In the genomic region with DNA sequence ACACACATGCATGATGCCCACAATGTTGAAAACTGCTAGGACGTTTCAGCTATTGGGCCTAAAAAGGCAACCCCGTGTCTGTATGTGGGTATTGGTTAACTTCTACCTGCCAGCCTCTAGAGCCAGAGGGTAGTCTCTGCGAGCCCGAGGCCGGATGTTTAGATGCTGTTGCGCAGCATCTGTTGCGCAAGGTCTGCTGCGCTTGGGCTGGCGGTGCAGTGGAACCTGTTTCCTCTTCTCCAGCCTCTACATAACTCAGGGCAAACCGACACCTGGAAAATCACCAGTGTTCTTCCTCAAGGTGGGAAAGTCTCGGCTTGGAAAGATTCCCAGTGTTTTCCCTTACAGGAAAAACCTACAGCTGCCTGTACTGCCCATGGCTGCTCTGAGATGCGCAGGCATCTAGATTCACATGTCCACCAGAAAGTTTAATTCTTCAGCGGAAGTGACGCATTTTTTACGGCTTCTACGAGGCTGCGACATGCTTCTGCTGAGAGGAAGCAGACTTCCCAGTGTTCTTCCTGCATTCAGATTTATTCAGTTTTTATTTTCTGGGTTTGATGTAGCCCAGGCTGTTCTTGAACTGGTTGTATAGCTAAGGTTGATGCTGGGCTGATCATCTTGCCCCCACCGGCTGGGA, we compare ENCODE assay signal across 10 mouse cellular contexts. TPM values are rescaled to one million over a fixed set of nuclear protein-coding genes. Genes with fewer than 3 reads are reported as not detected.
DNase-seq lines count a peak whose midpoint lies in the region; ATAC-seq and TF ChIP-seq lines count a peak whose summit lies in the region.
"Had no signal": no experiment of that assay in that cellular context is flagged by ENCODE, and none has a peak within 500 bp of the region (broad histone marks: within the 10 kb centered on the region; RNA-seq: fewer than 3 reads in every experiment).

No protein-coding gene starts in this region.

- peak overlapping the region; percentile 19; the same call in 1 of the 2 replicates for H3K4me2 ChIP-seq in liver, embryonic 16.5 days (ENCODE audit: low read depth, low read length)
- H3K4me2 ChIP-seq: midbrain, embryonic 12.5 days had no signal

- peak; percentile 85 for ATAC-seq in inflammation-experienced regulatory T-cells, adult 6 months
- ATAC-seq in liver, embryonic 16.5 days (ENCODE audit: low read depth): peak; percentile 81

- H3K36me3 ChIP-seq in E14TG2a.4 (ENCODE audit: insufficient read depth, low read length): no peaks in the 10 kb centered on the region
- no peaks in the 10 kb centered on the region for H3K36me3 ChIP-seq in liver, embryonic 16.5 days (ENCODE audit: control insufficient read depth, insufficient read depth)
- H3K36me3 ChIP-seq: midbrain, embryonic 12.5 days had no signal

- H3K27me3 ChIP-seq in E14TG2a.4 (ENCODE audit: insufficient read depth, low read length): no peaks in the 10 kb centered on the region
- H3K27me3 ChIP-seq in liver, embryonic 16.5 days (ENCODE audit: control insufficient read depth, insufficient read depth, low read depth, low read length): no peaks in the 10 kb centered on the region
- H3K27me3 ChIP-seq: midbrain, embryonic 12.5 days had no signal

- H3K4me1 ChIP-seq in E14TG2a.4 (replicated peaks; ENCODE audit: low read depth, low read length): peaks cover 26% of the 10 kb centered on the region
- peaks cover 3% of the 10 kb centered on the region; the same call in 1 of the 2 replicates for H3K4me1 ChIP-seq in liver, embryonic 16.5 days (ENCODE audit: control insufficient read depth, low read depth, low read length)
- H3K4me1 ChIP-seq: midbrain, embryonic 12.5 days had no signal

- intact Hi-C loops in gastrocnemius, postnatal 36 days (cut with DNase I): no loop called here

- TF ChIP-seq CTCF in E14TG2a.4 (conservative IDR thresholded peaks at IDR 0.05; ENCODE audit: low read length): no peak

- peak overlapping the region; percentile 83 for H3K27ac ChIP-seq in liver, embryonic 16.5 days (ENCODE audit: low read length)
- H3K27ac ChIP-seq: heart, adult 2 months; midbrain, embryonic 12.5 days had no signal

- DNase-seq in spleen, postnatal 14 days (ENCODE audit: low spot score in 2 of 2): peak; percentile 18 to 35
- DNase-seq in gastrocnemius, postnatal 36 days: no peak
- DNase-seq in adipocyte (ENCODE audit: low spot score) (no peak), MN1 (ENCODE audit: low spot score) (no peak)
- DNase-seq in embryo, embryonic 10.5 days (ENCODE audit: low spot score): no peak

- no peak overlapping the region for H3K9ac ChIP-seq in liver, embryonic 16.5 days (ENCODE audit: low read depth, low read length)
- H3K9ac ChIP-seq: midbrain, embryonic 12.5 days had no signal

- 0 out of 2 replicates have a peak overlapping the region, but pooled peaks have one; percentile 20 for H3K4me3 ChIP-seq in E14TG2a.4 (replicated peaks; ENCODE audit: low read length)
- no peak overlapping the region for H3K4me3 ChIP-seq in liver, embryonic 16.5 days (ENCODE audit: low read depth, low read length)
- H3K4me3 ChIP-seq: heart, adult 2 months; midbrain, embryonic 12.5 days had no signal

- WGBS in liver, embryonic 16.5 days (ENCODE audit: insufficient replicate concordance): 44% methylated on average over 18 of the region's 18 CpGs

- H3K9me3 ChIP-seq in E14TG2a.4 (ENCODE audit: low read length): no peaks in the 10 kb centered on the region
- no peaks in the 10 kb centered on the region for H3K9me3 ChIP-seq in liver, embryonic 16.5 days (replicated peaks; ENCODE audit: control insufficient read depth, low read length)
- H3K9me3 ChIP-seq: midbrain, embryonic 12.5 days had no signal

RNA-seq across cellular contexts. Expression of gene Eef1a1, which starts 44.5 kb away (rescaled TPM):
- polyA plus RNA-seq in inflammation-experienced regulatory T-cells, adult 6 months (2017; shearing (Covaris generic)): over 10,000 TPM in 2 of 3 experiments, 1,000 to 10,000 TPM in 1; 7,660 to 11,983 (median 10,337) TPM
- 1,873 and 1,994 TPM in 2 replicates for polyA plus RNA-seq in liver, embryonic 16.5 days (2015; fragmentation: Nextera tagmentation; extraction: Ambion mirVana)
- 100 to 1,000 TPM; 496 to 538 TPM for total RNA-seq in gastrocnemius, postnatal 36 days (2021)

RNA-seq across cellular contexts. Expression of gene Slc17a5, which starts 54.4 kb away (rescaled TPM):
- 10 to 100 TPM in 2 of 3 experiments, 1 to 10 TPM in 1; 8.2 to 12.0 (median 11.3) TPM for polyA plus RNA-seq in inflammation-experienced regulatory T-cells, adult 6 months (2017; shearing (Covaris generic))
- polyA plus RNA-seq in liver, embryonic 16.5 days (2015; fragmentation: Nextera tagmentation; extraction: Ambion mirVana): 4.8 and 5.8 TPM in 2 replicates
- total RNA-seq in gastrocnemius, postnatal 36 days (2021): 1 to 10 TPM; 2.7 to 4.0 TPM

Comparison
In these comparisons a context has a peak if more than half of its experiments do, and no peak if none do; other contexts are left out.
1. DNase-seq: peak in spleen, postnatal 14 days (2 of 2); none in gastrocnemius, postnatal 36 days (0 of 2), adipocyte (single experiment), MN1 (single experiment) and embryo, embryonic 10.5 days (single experiment).